Mouse (Mus musculus) urinary bladder, postnatal 4 days (tissue): ENCODE measurements around the gene Lsm2.
"Not testable (repeated sequence)": the region's sequence is repeated elsewhere in the genome, so short reads cannot be mapped to it uniquely, and the experiment has no call there.

ENCODE experiments used
- DNase-seq, 2 experiments: peaks; one replicate each; pipeline ENCODE4 v3.0.0; 2021 to 2022; ENCODE audit warnings: low spot score in 2 of 2

Lsm2 gene

GRCm38 (mm10) chr17:34984218-34984617 is 2.6 kb downstream of the Lsm2 start:
- no peak for DNase-seq

- no peak for DNase-seq
Observed at GRCm38 (mm10) chr17:34994751-34995150, 13.1 kb downstream of the Lsm2 start.

GRCm38 (mm10) chr17:34995192-34995591 is 13.5 kb downstream of the Lsm2 start:
- not testable (repeated sequence) for DNase-seq

GRCm38 (mm10) chr17:34995927-34996326 is 14.3 kb downstream of the Lsm2 start:
- DNase-seq, result not testable (repeated sequence)

GRCm38 (mm10) chr17:34996411-34997141 is 14.9 kb downstream of the Lsm2 start:
- DNase-seq, result no peak

- DNase-seq, result no peak
Observed at GRCm38 (mm10) chr17:34997142-34997483, 15.5 kb downstream of the Lsm2 start.

GRCm38 (mm10) chr17:34998526-34999430 is 17.1 kb downstream of the Lsm2 start:
- no peak for DNase-seq

- not testable (repeated sequence) for DNase-seq
Observed at GRCm38 (mm10) chr17:34999871-35000716, 18.4 kb downstream of the Lsm2 start.

GRCm38 (mm10) chr17:35000717-35001451 is 19.2 kb downstream of the Lsm2 start, which contains the start of gene Vars:
Gene Vars, plus strand, starts transcription at chr17:35000987.
- DNase-seq, result peak; percentile 87 to 89

GRCm38 (mm10) chr17:35001452-35002152 is 19.9 kb downstream of the Lsm2 start:
- DNase-seq, result no peak

GRCm38 (mm10) chr17:35002153-35002865 is 20.6 kb downstream of the Lsm2 start:
- no peak for DNase-seq

- DNase-seq, result no peak
Observed at GRCm38 (mm10) chr17:35003022-35003838, 21.6 kb downstream of the Lsm2 start.

GRCm38 (mm10) chr17:35004075-35004717 is 22.5 kb downstream of the Lsm2 start:
- DNase-seq, result peak in 1 of 2 experiments; percentile 57

- DNase-seq, result peak in 1 of 2 experiments; percentile 58
Observed at GRCm38 (mm10) chr17:35005158-35005557, 23.5 kb downstream of the Lsm2 start.

- not testable (repeated sequence) for DNase-seq
Observed at GRCm38 (mm10) chr17:35005902-35006301, 24.2 kb downstream of the Lsm2 start.

GRCm38 (mm10) chr17:35007387-35007991 is 25.8 kb downstream of the Lsm2 start:
- DNase-seq, result no peak

GRCm38 (mm10) chr17:35009586-35009985 is 27.9 kb downstream of the Lsm2 start:
- DNase-seq, result no peak

GRCm38 (mm10) chr17:35011440-35011839 is 29.8 kb downstream of the Lsm2 start:
- peak in 1 of 2 experiments; percentile 57 for DNase-seq
